Mouse (Mus musculus): ENCODE data around the gene Sbno2.

DNA sequence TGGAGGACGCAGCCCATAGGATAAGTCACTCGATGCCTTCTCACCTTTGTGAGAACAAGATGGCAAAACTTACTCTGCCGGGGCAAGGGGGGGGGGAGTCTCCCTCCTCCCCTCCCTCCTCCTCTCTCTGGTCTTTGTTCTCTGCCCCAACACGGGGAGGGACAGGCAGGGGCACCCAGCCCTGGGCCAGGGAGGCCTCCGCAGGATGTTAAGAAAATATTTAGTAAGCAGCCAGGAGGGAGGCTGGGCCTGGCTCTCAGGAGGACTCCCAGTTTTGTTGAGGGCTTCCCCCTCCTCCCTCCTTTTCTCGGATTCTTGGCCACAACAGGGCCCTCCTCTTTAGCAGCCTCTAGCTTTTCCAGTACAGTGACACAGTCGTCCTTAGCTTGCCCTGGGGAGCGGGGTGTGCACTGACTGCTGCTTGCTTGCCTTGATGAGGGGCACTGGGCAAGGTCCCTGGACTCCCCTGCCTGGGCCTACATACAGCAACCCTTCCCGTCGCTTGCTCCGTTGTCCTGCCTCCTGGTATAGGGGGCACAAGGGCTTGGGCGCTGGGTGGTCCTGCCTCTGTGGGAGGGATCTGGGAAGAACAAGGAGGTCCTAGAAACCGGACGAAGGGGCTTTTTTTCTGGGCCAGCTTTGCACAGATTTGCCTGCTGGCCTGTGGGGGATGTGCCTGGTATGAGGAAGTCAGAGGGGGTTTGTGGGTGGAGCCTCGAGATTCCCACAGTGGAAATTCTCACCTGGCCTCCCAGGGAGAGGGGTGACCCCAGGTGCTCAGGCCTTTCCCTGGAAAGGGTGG is 46.9 kb upstream of the Sbno2 start:
- TF ChIP-seq GATA1 (IDR thresholded peaks at IDR 0.05; ENCODE audit: borderline replicate concordance, low read length), result no peak
- no peak for TF ChIP-seq FLI1 (IDR thresholded peaks at IDR 0.05; ENCODE audit: low read length)

Measured in megakaryocyte, embryonic 14.5 days (primary cell).